Mouse (Mus musculus): Measurements from ENCODE around the gene Rnd3.

GRCm38 (mm10) chr2:51128090-51128489 is 20.8 kb downstream of the Rnd3 start:
- TF ChIP-seq GATA1 (IDR thresholded peaks at IDR 0.05; ENCODE audit: borderline replicate concordance, low read length) = no peak
- TF ChIP-seq FLI1 (IDR thresholded peaks at IDR 0.05; ENCODE audit: low read length) = no peak
